Mouse (Mus musculus) kidney, postnatal 25 days (tissue): ENCODE measurements around the gene Hcls1.

ENCODE experiments used
- DNase-seq, 2 experiments: peaks; one replicate each; pipeline ENCODE4 v3.0.0; 2021; ENCODE audit warnings: mixed read lengths in 2 of 2

Hcls1 gene

GRCm38 (mm10) chr16:36989999-36990625, 55.3 kb downstream of the Hcls1 start, which contains the start of gene Fbxo40:
Gene Fbxo40, minus strand, starts transcription at chr16:36990467.
- DNase-seq: peak; percentile 32 to 77

DNA sequence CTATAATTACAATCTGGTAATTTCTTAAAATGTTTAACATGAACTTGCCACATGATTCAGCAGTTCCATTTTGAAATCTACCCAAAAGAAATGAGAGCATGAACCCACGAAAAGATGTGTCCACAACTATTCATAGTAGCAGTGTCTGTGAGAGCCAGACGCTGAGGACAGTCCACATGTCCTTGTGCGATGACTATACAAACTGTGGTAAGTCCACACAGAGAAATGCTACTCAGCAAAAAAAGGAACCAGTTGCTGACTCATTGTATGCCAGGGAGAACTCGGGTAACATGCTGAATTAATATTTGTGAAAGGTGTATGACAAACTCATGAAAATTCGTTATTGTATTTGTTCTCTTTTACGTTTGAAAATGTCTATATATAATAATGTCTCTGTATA, 62.9 kb downstream of the Hcls1 start:
- no peak for DNase-seq

- DNase-seq: no peak
Observed at GRCm38 (mm10) chr16:36999366-36999972, 64.7 kb downstream of the Hcls1 start.

GRCm38 (mm10) chr16:37009262-37009661, 74.5 kb downstream of the Hcls1 start:
- DNase-seq: no peak

- no peak for DNase-seq
Observed at GRCm38 (mm10) chr16:37010370-37010769, 75.6 kb downstream of the Hcls1 start.

GRCm38 (mm10) chr16:37011061-37011921, 76.5 kb downstream of the Hcls1 start, which contains the start of gene Polq:
Gene Polq, plus strand, starts transcription at chr16:37011786.
- peak; percentile 93 to 94 for DNase-seq

DNA sequence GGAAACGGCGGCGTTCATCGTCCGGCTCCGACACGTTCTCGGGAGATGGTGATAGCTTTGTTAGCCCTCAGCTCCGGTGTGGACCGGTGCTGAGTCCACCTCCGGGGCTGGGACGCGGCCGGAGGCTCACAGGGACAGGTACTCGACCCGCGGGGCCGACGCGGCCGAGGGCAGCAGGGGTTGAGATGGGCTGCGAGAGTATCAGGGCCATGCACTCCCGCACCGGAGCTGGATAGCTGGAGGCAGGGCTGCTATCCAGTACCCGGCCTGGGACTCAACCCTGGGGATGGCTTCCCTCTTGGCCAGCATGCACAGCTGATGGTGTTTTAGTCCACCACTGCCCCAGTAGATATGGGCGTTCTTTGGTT, 77.1 kb downstream of the Hcls1 start:
- peak in 1 of 2 experiments; percentile 33 for DNase-seq

- DNase-seq: no peak
Observed at GRCm38 (mm10) chr16:37012336-37012735, 77.6 kb downstream of the Hcls1 start.
